ENCODE assay signal across 10 mouse cellular contexts in the genomic region with DNA sequence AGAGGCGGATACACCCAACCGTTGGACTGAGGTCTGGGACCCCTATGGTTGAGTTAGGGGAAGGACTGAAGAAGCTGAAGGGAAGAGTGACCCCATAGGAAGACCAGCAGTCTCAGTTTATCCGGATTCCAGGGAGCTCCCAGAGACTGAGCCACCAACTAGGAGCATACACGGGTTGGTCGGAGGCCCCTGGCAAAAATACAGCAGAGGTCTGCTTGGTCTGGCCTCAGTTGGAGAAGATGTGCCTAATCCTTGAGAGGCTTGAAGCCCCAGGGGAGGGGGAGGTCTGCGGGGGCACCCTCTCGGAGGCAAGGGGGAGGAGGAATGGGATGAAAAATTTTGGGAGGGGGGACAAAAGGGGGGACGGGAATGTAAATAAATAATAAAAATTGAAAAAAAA. TPM values are rescaled to one million over a fixed set of nuclear protein-coding genes. Genes with fewer than 3 reads are reported as not detected.
A peak's percentile ranks its signal among the peaks of the same experiment; 100 is the strongest.
DNase-seq lines count a peak whose midpoint lies in the region; ATAC-seq and TF ChIP-seq lines count a peak whose summit lies in the region.
"Had no signal": no experiment of that assay in that cellular context is flagged by ENCODE, and none has a peak within 500 bp of the region (broad histone marks: within the 10 kb centered on the region; RNA-seq: fewer than 3 reads in every experiment).

No protein-coding gene starts in this region.

- H3K27ac ChIP-seq in heart, embryonic 15.5 days: no peak overlapping the region
- no peak overlapping the region for H3K27ac ChIP-seq in lung, embryonic 14.5 days (ENCODE audit: low read depth)
- H3K27ac ChIP-seq in embryonic facial prominence, embryonic 14.5 days (replicated peaks; ENCODE audit: low read depth, low read length): no peak overlapping the region
- H3K27ac ChIP-seq in limb, embryonic 13.5 days: no peak overlapping the region

- DNase-seq in heart, adult 18-20 months: no peak
- DNase-seq in lung, embryonic 14.5 days: no peak
- no peak for DNase-seq in lung, postnatal 25 days (ENCODE audit: low spot score)
- no peak for DNase-seq in embryonic facial prominence, embryonic 14.5 days (ENCODE audit: low spot score)
- DNase-seq in left cerebral cortex, postnatal 14 days (ENCODE audit: low spot score in 2 of 2): no peak

- H3K4me2 ChIP-seq in heart, embryonic 15.5 days: peak overlapping the region; percentile 84; the same call in 1 of the 2 replicates
- H3K4me2 ChIP-seq in lung, embryonic 14.5 days: peak overlapping the region; percentile 90
- peak overlapping the region; percentile 79; the same call in 1 of the 2 replicates for H3K4me2 ChIP-seq in embryonic facial prominence, embryonic 14.5 days (ENCODE audit: low read depth, low read length)
- H3K4me2 ChIP-seq in limb, embryonic 13.5 days (replicated peaks): peak overlapping the region; percentile 80

- H3K4me1 ChIP-seq in heart, embryonic 15.5 days (replicated peaks): peaks cover 7% of the 10 kb centered on the region
- no peaks in the 10 kb centered on the region for H3K4me1 ChIP-seq in lung, embryonic 14.5 days (ENCODE audit: insufficient read depth)
- H3K4me1 ChIP-seq in embryonic facial prominence, embryonic 14.5 days (ENCODE audit: control insufficient read depth, insufficient read depth, low read length): no peaks in the 10 kb centered on the region
- peaks cover 16% of the 10 kb centered on the region for H3K4me1 ChIP-seq in limb, embryonic 13.5 days

- no peak overlapping the region for H3K4me3 ChIP-seq in heart, embryonic 15.5 days
- peak overlapping the region; percentile 54; the same call in 1 of the 2 replicates for H3K4me3 ChIP-seq in lung, embryonic 14.5 days (ENCODE audit: low read depth, low read length)
- H3K4me3 ChIP-seq in embryonic facial prominence, embryonic 14.5 days (ENCODE audit: low read depth, low read length): peak overlapping the region; percentile 47; the same call in 1 of the 2 replicates
- H3K4me3 ChIP-seq in limb, embryonic 13.5 days: no peak overlapping the region

- peaks cover under 1% of the 10 kb centered on the region; the same call in 1 of the 2 replicates for H3K36me3 ChIP-seq in heart, embryonic 15.5 days
- no peaks in the 10 kb centered on the region for H3K36me3 ChIP-seq in lung, embryonic 14.5 days (ENCODE audit: insufficient read depth)
- no peaks in the 10 kb centered on the region for H3K36me3 ChIP-seq in embryonic facial prominence, embryonic 14.5 days (ENCODE audit: control insufficient read depth, insufficient read depth, low read length)
- no peaks in the 10 kb centered on the region for H3K36me3 ChIP-seq in limb, embryonic 13.5 days

- ATAC-seq in heart, embryonic 15.5 days (replicated peaks; ENCODE audit: insufficient number of reproducible peaks, insufficient read depth, low FRiP score, low read depth): no peak
- no peak for ATAC-seq in lung, embryonic 14.5 days (ENCODE audit: insufficient read depth)
- ATAC-seq in embryonic facial prominence, embryonic 14.5 days (ENCODE audit: low read depth): no peak
- no peak for ATAC-seq in limb, embryonic 13.5 days (ENCODE audit: low FRiP score, low read depth)

- WGBS in heart, embryonic 15.5 days: 42% methylated on average over 8 of the region's 8 CpGs
- 40% methylated on average over 8 of the region's 8 CpGs for WGBS in lung, embryonic 14.5 days
- WGBS in embryonic facial prominence, embryonic 14.5 days: 41% methylated on average over 8 of the region's 8 CpGs
- 49% methylated on average over 8 of the region's 8 CpGs for WGBS in limb, embryonic 13.5 days

- H3K27me3 ChIP-seq in heart, embryonic 15.5 days: no peaks in the 10 kb centered on the region
- no peaks in the 10 kb centered on the region for H3K27me3 ChIP-seq in lung, embryonic 14.5 days (ENCODE audit: insufficient read depth, low read length)
- H3K27me3 ChIP-seq in embryonic facial prominence, embryonic 14.5 days (replicated peaks; ENCODE audit: control insufficient read depth, insufficient read depth, low read length): no peaks in the 10 kb centered on the region
- H3K27me3 ChIP-seq in limb, embryonic 13.5 days: no peaks in the 10 kb centered on the region
- H3K27me3 ChIP-seq: megakaryocyte, embryonic 14.5 days had no signal

- no peaks in the 10 kb centered on the region for H3K9me3 ChIP-seq in heart, embryonic 15.5 days (replicated peaks)
- H3K9me3 ChIP-seq in lung, embryonic 14.5 days (ENCODE audit: low read depth, low read length): no peaks in the 10 kb centered on the region
- no peaks in the 10 kb centered on the region for H3K9me3 ChIP-seq in embryonic facial prominence, embryonic 14.5 days (ENCODE audit: control insufficient read depth, low read length)
- no peaks in the 10 kb centered on the region for H3K9me3 ChIP-seq in limb, embryonic 13.5 days

- no peak overlapping the region for H3K9ac ChIP-seq in heart, embryonic 15.5 days
- no peak overlapping the region for H3K9ac ChIP-seq in lung, embryonic 14.5 days
- H3K9ac ChIP-seq in embryonic facial prominence, embryonic 14.5 days (ENCODE audit: low read depth, low read length): no peak overlapping the region
- no peak overlapping the region for H3K9ac ChIP-seq in limb, embryonic 13.5 days

- intact Hi-C loops in left cerebral cortex, postnatal 14 days (cut with DNase I): no loop called here

- no peak for TF ChIP-seq CTCF in lung, embryonic 14.5 days (IDR thresholded peaks at IDR 0.05; ENCODE audit: low read depth)

RNA-seq across cellular contexts. Expression of a gene that starts 0.6 kb away (rescaled TPM):
- 60.6 and 64.6 TPM in 2 replicates for polyA plus RNA-seq in heart, embryonic 15.5 days (2015; fragmentation: Nextera tagmentation; extraction: Ambion mirVana)
- total RNA-seq in heart, adult 18-20 months (2021): 10 to 100 TPM; 60.9 to 62.9 TPM
- polyA plus RNA-seq in lung, embryonic 14.5 days (2014; fragmentation: Nextera tagmentation; extraction: Ambion mirVana): 22.3 and 26.8 TPM in 2 replicates
- 15.9 and 16.2 TPM in 2 replicates for polyA plus RNA-seq in embryonic facial prominence, embryonic 14.5 days (2014; fragmentation: Nextera tagmentation; extraction: Ambion mirVana)
- polyA plus RNA-seq in limb, embryonic 13.5 days (2015; fragmentation: Nextera tagmentation; extraction: Ambion mirVana): 11.2 and 12.1 TPM in 2 replicates
- total RNA-seq in left cerebral cortex, postnatal 14 days (2021): 10 to 100 TPM; 17.4 to 18.3 TPM

RNA-seq across cellular contexts. Expression of a gene that starts 28.7 kb away (rescaled TPM):
- 1.8 TPM in 1 of 2 replicates, not detected in the other for polyA plus RNA-seq in heart, embryonic 15.5 days (2015; fragmentation: Nextera tagmentation; extraction: Ambion mirVana)
- total RNA-seq in heart, adult 18-20 months (2021): not detected
- polyA plus RNA-seq in lung, embryonic 14.5 days (2014; fragmentation: Nextera tagmentation; extraction: Ambion mirVana): 0.15 TPM in 1 of 2 replicates, not detected in the other
- polyA plus RNA-seq in embryonic facial prominence, embryonic 14.5 days (2014; fragmentation: Nextera tagmentation; extraction: Ambion mirVana): not detected in 2 replicates
- 0.14 TPM in 1 of 2 replicates, not detected in the other for polyA plus RNA-seq in limb, embryonic 13.5 days (2015; fragmentation: Nextera tagmentation; extraction: Ambion mirVana)
- not detected for total RNA-seq in left cerebral cortex, postnatal 14 days (2021)
- total RNA-seq: gastrocnemius, adult 18-20 months; left cerebral cortex, postnatal 10 days had no signal

RNA-seq across cellular contexts. Expression of a gene that starts 29.5 kb away (rescaled TPM):
- polyA plus RNA-seq in heart, embryonic 15.5 days (2015; fragmentation: Nextera tagmentation; extraction: Ambion mirVana): 9.3 and 9.4 TPM in 2 replicates
- total RNA-seq in heart, adult 18-20 months (2021): 1 to 10 TPM; 3.1 to 5.0 TPM
- polyA plus RNA-seq in lung, embryonic 14.5 days (2014; fragmentation: Nextera tagmentation; extraction: Ambion mirVana): 12.4 and 14.0 TPM in 2 replicates
- polyA plus RNA-seq in embryonic facial prominence, embryonic 14.5 days (2014; fragmentation: Nextera tagmentation; extraction: Ambion mirVana): 7.9 and 11.0 TPM in 2 replicates
- polyA plus RNA-seq in limb, embryonic 13.5 days (2015; fragmentation: Nextera tagmentation; extraction: Ambion mirVana): 9.0 and 10.0 TPM in 2 replicates
- total RNA-seq in left cerebral cortex, postnatal 14 days (2021): under 1 TPM; 0.40 to 0.51 TPM

Comparison
In these comparisons a context has a peak if more than half of its experiments do, and no peak if none do; other contexts are left out.
1. H3K4me3 ChIP-seq: peak in lung, embryonic 14.5 days (single experiment) and embryonic facial prominence, embryonic 14.5 days (single experiment); none in heart, embryonic 15.5 days (single experiment) and limb, embryonic 13.5 days (single experiment).
2. Peak in every context shown above with its lines, with median percentiles within 50 percentile points of each other: H3K4me2 ChIP-seq.